Mouse (Mus musculus) liver, embryonic 12.5 days (tissue): ENCODE results near the gene Gtf2ird1. TPM values are rescaled to one million over a fixed set of nuclear protein-coding genes. Genes with fewer than 3 reads are reported as not detected.
A peak's percentile ranks its signal among the peaks of the same experiment; 100 is the strongest.
"Not testable (repeated sequence)": the region's sequence is repeated elsewhere in the genome, so short reads cannot be mapped to it uniquely, and the experiment has no call there.

Source experiments
- ATAC-seq: fragments of 200-750 bp; cut with Nextera tagmentation; 2 replicates; pipeline ENCODE4 v1.8.0; 2017; ENCODE audit warnings: moderate number of reproducible peaks, mild to moderate bottlenecking, moderate library complexity
- H3K27ac ChIP-seq: fragments of 300-500 bp; sonication (generic); 2 replicates; pipeline ENCODE4 v1.5.1; 2016; ENCODE audit warnings: mild to moderate bottlenecking
- H3K27me3 ChIP-seq: fragments of 300-500 bp; sonication (generic); replicated peaks from 2 replicates; pipeline ENCODE4 v1.6.1; 2016; ENCODE audit warnings: mild to moderate bottlenecking, moderate library complexity
- H3K36me3 ChIP-seq: fragments of 300-500 bp; sonication (generic); 2 replicates; pipeline ENCODE4 v1.6.1; 2016; ENCODE audit warnings: mild to moderate bottlenecking, moderate library complexity
- H3K4me1 ChIP-seq: fragments of 300-500 bp; sonication (generic); 2 replicates; pipeline ENCODE4 v1.6.1; 2016
- H3K4me2 ChIP-seq: fragments of 300-500 bp; sonication (generic); 2 replicates; pipeline ENCODE4 v1.6.1; 2016; ENCODE audit warnings: mild to moderate bottlenecking, moderate library complexity
- H3K4me3 ChIP-seq: fragments of 300-500 bp; sonication (generic); 2 replicates; pipeline ENCODE4 v1.5.1; 2016; ENCODE audit warnings: mild to moderate bottlenecking, moderate library complexity
- H3K9ac ChIP-seq: fragments of 300-500 bp; sonication (generic); 2 replicates; pipeline ENCODE4 v1.6.1; 2016; ENCODE audit warnings: mild to moderate bottlenecking, moderate library complexity
- H3K9me3 ChIP-seq: fragments of 300-500 bp; sonication (generic); replicated peaks from 2 replicates; pipeline ENCODE4 v1.6.1; 2016; ENCODE audit warnings: mild to moderate bottlenecking, moderate library complexity
- WGBS: fragments of 180-500 bp; shearing (Covaris S2); methylation state at CpG from one replicate; pipeline ENCODE4 v1.1.7; 2016; ENCODE audit not compliant: insufficient replicate concordance; 5-methylcytosine and 5-hydroxymethylcytosine counted together
- polyA plus RNA-seq: library from polyadenylated mRNA; unstranded; fragments of >200 nt; fragmentation: Nextera tagmentation; extraction: Ambion mirVana; gene quantifications from 2 replicates; pipeline ENCODE4 v1.2.1, GENCODE M21; 2016

Gene Gtf2ird1
- polyA plus RNA-seq, 1 experiment from 2014 or later, result 23.5 TPM

GRCm38 (mm10) chr5:134458416-134458815 is 1.9 kb upstream of the Gtf2ird1 start:
- 0 out of 2 replicates have a peak, but pooled peaks cover 3% of the 10 kb centered on the region for H3K27me3 ChIP-seq
- no peaks in the 10 kb centered on the region for H3K36me3 ChIP-seq
- H3K9ac ChIP-seq, result no peak overlapping the region
- no peak overlapping the region for H3K4me2 ChIP-seq
- peaks cover 39% of the 10 kb centered on the region for H3K4me1 ChIP-seq
- H3K27ac ChIP-seq, result no peak overlapping the region
- 60% methylated on average over 3 of the region's 3 CpGs for WGBS
- H3K9me3 ChIP-seq, result no peaks in the 10 kb centered on the region
- no peak overlapping the region for H3K4me3 ChIP-seq
- ATAC-seq, result no peak

- Histone ChIP-seq H3K9ac (no peak overlapping the region), H3K4me2 (no peak overlapping the region; the same call in 1 of the 2 replicates), H3K9me3 (no peaks in the 10 kb centered on the region), H3K4me3 (no peak overlapping the region), H3K27me3 (0 out of 2 replicates have a peak, but pooled peaks cover 3% of the 10 kb centered on the region), H3K4me1 (peaks cover 41% of the 10 kb centered on the region), H3K27ac (no peak overlapping the region), H3K36me3 (0 out of 2 replicates have a peak, but pooled peaks cover 4% of the 10 kb centered on the region)
- no peak for ATAC-seq
- WGBS, result 80% methylated on average over 2 of the region's 2 CpGs
Observed at GRCm38 (mm10) chr5:134457371-134457770, 855 bp upstream of the Gtf2ird1 start.

GRCm38 (mm10) chr5:134455914-134456423 is 547 bp downstream of the Gtf2ird1 start:
- under 1% methylated on average over 17 of the region's 17 CpGs for WGBS
- Histone ChIP-seq H3K36me3 (peaks cover 13% of the 10 kb centered on the region), H3K9ac (peak overlapping the region; percentile 80), H3K4me1 (peaks cover 41% of the 10 kb centered on the region), H3K4me3 (peak overlapping the region; percentile 76), H3K4me2 (peak overlapping the region; percentile 85), H3K27ac (peak overlapping the region; percentile 74), H3K9me3 (0 out of 2 replicates have a peak, but pooled peaks cover 2% of the 10 kb centered on the region), H3K27me3 (no peaks in the 10 kb centered on the region)
- ATAC-seq, result peak; percentile 67

GRCm38 (mm10) chr5:134455186-134455895 is 1.2 kb downstream of the Gtf2ird1 start:
- H3K36me3 ChIP-seq, result peaks cover 13% of the 10 kb centered on the region
- peak overlapping the region; percentile 74; the same call in 1 of the 2 replicates for H3K27ac ChIP-seq
- H3K4me1 ChIP-seq, result peaks cover 41% of the 10 kb centered on the region
- peak overlapping the region; percentile 85 for H3K4me2 ChIP-seq
- 0 out of 2 replicates have a peak, but pooled peaks have one; percentile 9 for ATAC-seq
- H3K9me3 ChIP-seq, result 0 out of 2 replicates have a peak, but pooled peaks cover 2% of the 10 kb centered on the region
- no peaks in the 10 kb centered on the region for H3K27me3 ChIP-seq
- WGBS, result 3% methylated on average over 21 of the region's 21 CpGs
- H3K9ac ChIP-seq, result peak overlapping the region; percentile 80
- H3K4me3 ChIP-seq, result peak overlapping the region; percentile 76

- no peak for ATAC-seq
- WGBS, result 78% methylated on average over 9 of the region's 9 CpGs
- peak overlapping the region; percentile 76; the same call in 1 of the 2 replicates for H3K4me3 ChIP-seq
- H3K9me3 ChIP-seq, result 0 out of 2 replicates have a peak, but pooled peaks cover 2% of the 10 kb centered on the region
- H3K9ac ChIP-seq, result no peak overlapping the region
- peaks cover 41% of the 10 kb centered on the region for H3K4me1 ChIP-seq
- no peaks in the 10 kb centered on the region for H3K27me3 ChIP-seq
- peaks cover 13% of the 10 kb centered on the region for H3K36me3 ChIP-seq
- no peak overlapping the region for H3K27ac ChIP-seq
- H3K4me2 ChIP-seq, result peak overlapping the region; percentile 85
Observed at GRCm38 (mm10) chr5:134454421-134454820, 2.1 kb downstream of the Gtf2ird1 start.

GRCm38 (mm10) chr5:134453577-134453976 is 2.9 kb downstream of the Gtf2ird1 start:
- peaks cover 40% of the 10 kb centered on the region for H3K4me1 ChIP-seq
- no peak for ATAC-seq
- H3K9me3 ChIP-seq, result 0 out of 2 replicates have a peak, but pooled peaks cover 2% of the 10 kb centered on the region
- WGBS, result 73% methylated on average over 1 of the region's 1 CpGs
- H3K9ac ChIP-seq, result no peak overlapping the region
- H3K4me3 ChIP-seq, result no peak overlapping the region
- no peak overlapping the region for H3K27ac ChIP-seq
- no peak overlapping the region for H3K4me2 ChIP-seq
- no peaks in the 10 kb centered on the region for H3K27me3 ChIP-seq
- peaks cover 13% of the 10 kb centered on the region for H3K36me3 ChIP-seq

- not testable (repeated sequence) for H3K9ac ChIP-seq, H3K27me3 ChIP-seq, ATAC-seq, H3K9me3 ChIP-seq, H3K27ac ChIP-seq, H3K4me3 ChIP-seq, H3K4me2 ChIP-seq
- Histone ChIP-seq H3K36me3 (peaks cover 17% of the 10 kb centered on the region), H3K4me1 (peaks cover 16% of the 10 kb centered on the region)
- WGBS, result 78% methylated on average over 4 of the region's 4 CpGs
Observed at GRCm38 (mm10) chr5:134446755-134447154, 9.8 kb downstream of the Gtf2ird1 start.

GRCm38 (mm10) chr5:134445895-134446294 is 10.6 kb downstream of the Gtf2ird1 start:
- no peak overlapping the region for H3K27ac ChIP-seq
- peaks cover 14% of the 10 kb centered on the region; the same call in 1 of the 2 replicates for H3K36me3 ChIP-seq
- WGBS, result 57% methylated on average over 10 of the region's 10 CpGs
- H3K4me1 ChIP-seq, result peaks cover 20% of the 10 kb centered on the region
- H3K9me3 ChIP-seq, result no peaks in the 10 kb centered on the region
- no peak overlapping the region for H3K4me2 ChIP-seq
- H3K27me3 ChIP-seq, result no peaks in the 10 kb centered on the region
- H3K9ac ChIP-seq, result no peak overlapping the region
- no peak for ATAC-seq
- no peak overlapping the region for H3K4me3 ChIP-seq

- H3K27me3 ChIP-seq, result no peaks in the 10 kb centered on the region
- no peak overlapping the region for H3K27ac ChIP-seq
- peaks cover 22% of the 10 kb centered on the region for H3K4me1 ChIP-seq
- no peak for ATAC-seq
- 45% methylated on average over 10 of the region's 10 CpGs for WGBS
- no peaks in the 10 kb centered on the region for H3K9me3 ChIP-seq
- H3K36me3 ChIP-seq, result peaks cover 14% of the 10 kb centered on the region; the same call in 1 of the 2 replicates
- H3K4me2 ChIP-seq, result no peak overlapping the region
- no peak overlapping the region for H3K9ac ChIP-seq
- no peak overlapping the region for H3K4me3 ChIP-seq
Observed at GRCm38 (mm10) chr5:134445208-134445831, 11.2 kb downstream of the Gtf2ird1 start.

GRCm38 (mm10) chr5:134444473-134444872 is 12.0 kb downstream of the Gtf2ird1 start:
- Histone ChIP-seq H3K27ac (no peak overlapping the region), H3K4me2 (no peak overlapping the region), H3K9ac (no peak overlapping the region), H3K4me3 (no peak overlapping the region), H3K9me3 (no peaks in the 10 kb centered on the region), H3K4me1 (peaks cover 30% of the 10 kb centered on the region), H3K27me3 (no peaks in the 10 kb centered on the region), H3K36me3 (peaks cover 14% of the 10 kb centered on the region; the same call in 1 of the 2 replicates)
- no peak for ATAC-seq
- 88% methylated on average over 7 of the region's 7 CpGs for WGBS

GRCm38 (mm10) chr5:134442066-134442465 is 14.4 kb downstream of the Gtf2ird1 start:
- Histone ChIP-seq H3K9me3 (no peaks in the 10 kb centered on the region), H3K4me2 (no peak overlapping the region), H3K4me1 (peaks cover 48% of the 10 kb centered on the region), H3K36me3 (peaks cover 7% of the 10 kb centered on the region; the same call in 1 of the 2 replicates), H3K9ac (no peak overlapping the region), H3K27me3 (no peaks in the 10 kb centered on the region), H3K27ac (no peak overlapping the region), H3K4me3 (no peak overlapping the region)
- no peak for ATAC-seq
- 72% methylated on average over 3 of the region's 3 CpGs for whole genome bisulfite sequencing

GRCm38 (mm10) chr5:134441105-134441504 is 15.4 kb downstream of the Gtf2ird1 start:
- H3K4me1 ChIP-seq, result peaks cover 51% of the 10 kb centered on the region
- H3K27ac ChIP-seq, result no peak overlapping the region
- no peaks in the 10 kb centered on the region for H3K27me3 ChIP-seq
- H3K9ac ChIP-seq, result no peak overlapping the region
- H3K9me3 ChIP-seq, result no peaks in the 10 kb centered on the region
- ATAC-seq, result no peak
- 67% methylated on average over 3 of the region's 3 CpGs for WGBS
- no peak overlapping the region for H3K4me3 ChIP-seq
- no peak overlapping the region for H3K4me2 ChIP-seq
- 0 out of 2 replicates have a peak, but pooled peaks cover 4% of the 10 kb centered on the region for H3K36me3 ChIP-seq
